Mouse (Mus musculus) cerebral cortex, adult 2 months (tissue): ENCODE data around the gene Stard10.

Experiments
- WGBS: fragments of 180-500 bp; shearing (Covaris S2); methylation state at CpG from one replicate; pipeline ENCODE4 v1.1.7; 2018; 5-methylcytosine and 5-hydroxymethylcytosine counted together

Stard10 gene

GRCm38 (mm10) chr7:101317014-101317413 is at the start of gene Stard10:
Stard10 (plus strand) TSS chr7:101317086.
- WGBS: 65% methylated on average over 3 of the region's 3 CpGs

- WGBS: 38% methylated on average over 3 of the region's 3 CpGs
Measured at GRCm38 (mm10) chr7:101267457-101268259, 49.2 kb upstream of the Stard10 start.

DNA sequence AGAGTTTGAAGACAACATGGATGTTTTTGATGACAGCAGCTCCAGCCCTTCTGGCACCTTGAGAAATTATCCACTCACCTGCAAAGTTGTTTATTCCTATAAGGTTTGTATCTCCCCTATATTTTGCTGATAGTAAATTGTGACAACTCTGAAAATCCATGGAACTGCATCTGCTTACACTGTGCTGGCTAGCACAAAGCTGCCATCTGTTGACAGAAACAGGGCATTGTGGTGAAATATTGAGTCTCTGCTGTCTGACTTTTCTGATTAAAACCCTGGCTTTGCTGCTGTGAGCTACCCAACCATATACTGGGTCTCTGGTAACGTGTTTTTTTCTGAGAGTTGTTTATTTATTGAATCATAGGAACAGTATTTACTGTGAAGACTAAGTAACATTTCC is 45.3 kb upstream of the Stard10 start:
- 56% methylated on average over 1 of the region's 1 CpGs for WGBS

- WGBS: 95% methylated on average over 8 of the region's 8 CpGs
Measured at GRCm38 (mm10) chr7:101272466-101273160, 44.3 kb upstream of the Stard10 start.

GRCm38 (mm10) chr7:101282721-101283120 is 34.2 kb upstream of the Stard10 start:
- 81% methylated on average over 3 of the region's 3 CpGs for WGBS

GRCm38 (mm10) chr7:101284504-101284903 is 32.4 kb upstream of the Stard10 start:
- 89% methylated on average over 1 of the region's 1 CpGs for WGBS

GRCm38 (mm10) chr7:101286891-101287290 is 30.0 kb upstream of the Stard10 start:
- WGBS: 74% methylated on average over 4 of the region's 4 CpGs

- 82% methylated on average over 2 of the region's 2 CpGs for WGBS
Measured at GRCm38 (mm10) chr7:101287820-101288219, 29.1 kb upstream of the Stard10 start.

- WGBS: 36% methylated on average over 4 of the region's 4 CpGs
Measured at GRCm38 (mm10) chr7:101288436-101288835, 28.4 kb upstream of the Stard10 start.

GRCm38 (mm10) chr7:101290401-101290800 is 26.5 kb upstream of the Stard10 start:
- WGBS: 95% methylated on average over 10 of the region's 10 CpGs

DNA sequence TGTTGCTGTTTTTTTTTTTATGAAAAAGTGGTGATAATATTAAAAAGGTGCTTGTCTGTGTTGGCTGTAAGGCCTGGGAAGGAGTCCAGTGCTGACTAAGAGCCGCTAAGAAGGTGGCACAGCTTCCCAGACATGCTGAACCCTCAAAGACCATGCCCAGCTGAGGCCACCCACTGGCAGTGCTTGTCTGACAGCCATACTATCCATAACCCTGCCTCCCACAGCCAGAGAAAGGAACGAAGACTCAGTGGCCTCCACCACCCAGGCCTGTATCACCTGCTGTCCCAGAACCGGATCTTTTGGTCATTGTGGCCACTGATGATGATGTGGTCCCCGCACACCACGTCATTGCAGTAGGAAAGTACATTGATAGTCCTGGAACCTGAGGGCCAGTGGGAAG is 25.7 kb upstream of the Stard10 start:
- 78% methylated on average over 5 of the region's 5 CpGs for WGBS

DNA sequence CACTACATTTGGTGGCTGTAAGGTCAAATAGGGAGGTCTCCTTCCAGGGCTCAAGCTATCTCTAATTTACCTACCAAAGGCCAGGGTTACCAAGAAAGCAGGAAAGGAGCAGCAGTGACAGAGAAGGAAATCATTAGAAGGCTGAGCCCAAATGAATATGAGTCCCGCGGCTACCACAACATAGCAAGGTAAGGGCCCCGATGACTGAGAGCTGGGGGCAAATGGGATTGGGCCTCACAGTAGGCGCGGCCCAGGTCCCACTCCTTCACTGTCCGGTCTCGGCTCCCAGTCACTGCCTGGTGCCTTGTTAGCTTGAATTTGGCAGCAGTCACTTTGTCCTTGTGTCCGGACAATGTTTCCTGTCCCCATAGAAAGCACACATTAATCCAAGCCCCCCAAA is 25.2 kb upstream of the Stard10 start:
- 92% methylated on average over 8 of the region's 8 CpGs for WGBS

DNA sequence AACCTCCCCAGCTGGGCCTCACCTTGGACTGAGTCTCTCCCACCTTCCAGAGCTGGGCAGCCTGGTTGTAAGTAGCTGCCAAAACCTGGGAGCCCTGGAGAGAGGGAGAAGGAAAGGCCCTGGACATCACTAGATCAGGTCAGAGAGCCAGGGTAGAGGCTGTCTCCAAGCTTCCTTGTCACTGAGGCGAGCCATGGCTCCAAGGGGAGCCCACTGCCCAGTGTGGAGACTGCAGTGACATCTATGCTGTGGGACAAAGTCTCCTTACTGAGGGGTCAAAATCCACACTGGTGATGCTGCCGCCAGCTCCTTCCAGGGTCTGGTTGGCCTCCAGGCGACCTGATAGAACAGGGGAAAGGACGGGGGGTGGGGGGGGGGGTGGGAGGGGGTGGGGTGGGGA is 24.8 kb upstream of the Stard10 start:
- WGBS: 76% methylated on average over 4 of the region's 4 CpGs

- 71% methylated on average over 1 of the region's 1 CpGs for WGBS
Measured at GRCm38 (mm10) chr7:101292696-101293095, 24.2 kb upstream of the Stard10 start.

DNA sequence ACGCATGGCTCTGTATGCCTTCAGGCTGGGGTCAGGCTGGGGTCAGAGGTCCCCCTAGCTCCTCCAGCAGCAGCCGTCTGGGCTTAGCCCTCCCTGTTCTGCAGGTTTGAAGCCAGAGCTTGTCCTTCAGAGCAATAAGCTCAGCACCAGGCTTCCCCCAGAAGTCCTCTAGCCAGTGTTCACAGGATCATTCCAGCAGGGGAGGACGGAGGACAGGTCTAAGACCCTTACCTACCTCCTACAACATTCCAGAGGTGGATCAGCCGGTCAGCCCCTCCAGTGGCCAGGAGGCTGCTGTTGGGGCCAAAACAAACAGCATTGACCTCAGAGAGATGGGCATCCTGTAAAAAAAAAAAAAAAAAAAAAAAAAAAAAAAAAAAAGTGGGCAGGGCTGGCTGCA is 23.7 kb upstream of the Stard10 start:
- WGBS: 90% methylated on average over 4 of the region's 4 CpGs

GRCm38 (mm10) chr7:101293611-101294010 is 23.3 kb upstream of the Stard10 start:
- 60% methylated on average over 4 of the region's 4 CpGs for WGBS

- WGBS: 77% methylated on average over 1 of the region's 1 CpGs
Measured at GRCm38 (mm10) chr7:101295438-101295837, 21.4 kb upstream of the Stard10 start.

- 16% methylated on average over 35 of the region's 35 CpGs for WGBS
Measured at GRCm38 (mm10) chr7:101296252-101297022, 20.4 kb upstream of the Stard10 start.

GRCm38 (mm10) chr7:101297023-101297405 is 19.9 kb upstream of the Stard10 start:
- 34% methylated on average over 8 of the region's 8 CpGs for WGBS

DNA sequence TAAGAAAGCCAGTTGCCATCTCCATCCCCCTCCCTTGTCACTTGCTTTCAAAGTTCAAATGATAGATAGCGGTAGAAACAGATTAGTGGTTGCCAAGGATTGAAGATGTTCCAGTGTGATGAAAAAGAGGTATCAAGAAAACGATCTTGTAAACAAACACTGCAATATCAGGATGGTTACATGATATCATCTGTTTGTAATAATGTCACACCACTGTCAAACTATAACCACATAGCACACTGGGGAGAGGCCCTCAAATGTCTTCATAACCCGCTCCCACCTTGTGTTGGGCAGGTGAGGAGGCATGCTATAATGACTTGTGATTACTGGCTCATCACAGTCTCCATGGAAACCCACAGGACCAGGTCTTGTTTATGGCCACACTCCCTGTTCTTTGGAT is 18.5 kb upstream of the Stard10 start:
- WGBS: 91% methylated on average over 3 of the region's 3 CpGs

GRCm38 (mm10) chr7:101301361-101301880 is 15.5 kb upstream of the Stard10 start:
- WGBS: 1% methylated on average over 30 of the region's 30 CpGs

DNA sequence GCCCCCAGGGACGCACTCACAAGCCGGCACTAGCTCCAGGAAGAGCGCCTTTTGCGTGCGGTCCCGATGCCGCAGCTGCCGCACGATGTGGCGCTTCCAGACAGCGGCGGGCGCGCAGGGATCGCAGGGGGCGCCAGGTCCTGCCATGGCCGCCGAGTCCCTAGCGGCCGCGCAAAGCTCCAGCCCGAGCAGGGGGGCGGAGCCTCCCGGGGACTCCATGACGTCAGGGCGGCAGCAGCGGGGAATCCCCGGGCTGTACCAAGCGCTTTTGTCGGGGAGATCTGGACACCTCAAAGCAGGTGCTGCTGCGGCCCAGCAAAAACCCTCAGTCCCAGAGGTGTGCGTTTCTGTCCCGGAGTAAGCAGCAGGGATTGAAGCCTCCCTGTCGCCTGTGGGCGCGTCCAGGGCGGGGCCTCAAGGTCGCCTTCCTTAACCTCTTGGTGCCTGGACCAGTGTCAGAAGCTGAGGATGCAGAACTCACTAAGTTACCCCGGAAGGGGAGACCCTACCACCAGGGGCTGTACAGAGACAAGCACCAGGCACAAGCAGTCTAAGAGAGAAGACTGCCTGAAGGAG is 14.9 kb upstream of the Stard10 start, which contains the start of gene Atg16l2:
Gene Atg16l2 (minus strand): TSS at position 371 of the 576 bp plus-strand sequence.
- under 1% methylated on average over 39 of the region's 39 CpGs for WGBS
